Mouse (Mus musculus) kidney, postnatal 4 days (tissue): Measurements from ENCODE around the gene Tshz3.
A peak's percentile ranks its signal among the peaks of the same experiment; 100 is the strongest.

Experiments
- DNase-seq, 2 experiments: peaks; one replicate each; pipeline ENCODE4 v3.0.0; 2021; ENCODE audit warnings: mixed read lengths in 2 of 2

Gene Tshz3

DNA sequence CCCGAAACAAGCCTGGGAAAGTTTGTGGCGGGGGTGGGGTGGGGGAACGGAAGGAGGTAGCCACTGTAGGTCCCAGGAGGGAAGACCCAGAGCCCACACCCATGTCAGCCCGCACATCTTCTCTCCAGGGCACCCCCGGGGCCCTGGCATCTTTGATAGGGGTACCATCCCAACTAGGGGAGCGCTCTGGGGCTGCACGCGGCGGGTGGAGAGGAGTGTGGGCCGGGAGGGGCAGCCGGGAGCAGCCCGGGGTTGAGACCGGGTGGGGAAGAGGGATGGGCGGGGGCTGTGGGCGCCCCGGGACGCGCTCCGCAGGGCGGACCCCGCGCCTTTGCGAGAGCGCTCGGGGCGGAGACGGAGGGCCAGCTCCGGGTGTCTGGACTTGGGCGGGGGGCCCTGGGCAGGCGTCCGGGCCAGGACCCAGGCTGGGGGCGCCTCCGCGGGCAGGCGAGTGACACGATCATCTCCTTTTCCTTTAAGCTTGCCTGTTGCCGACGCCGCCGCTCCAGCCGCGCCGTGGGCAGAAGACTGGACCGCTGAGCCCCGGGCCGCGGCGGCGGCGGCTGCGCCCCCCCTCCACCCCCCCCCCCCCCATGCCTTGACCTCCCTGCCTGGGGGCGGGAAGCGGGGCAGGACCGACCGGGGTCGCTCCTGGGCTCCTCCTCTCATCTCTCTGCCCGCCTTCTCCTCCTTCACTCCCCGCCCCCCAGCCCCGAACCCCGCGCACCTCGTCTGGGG, 631 bp upstream of the Tshz3 start:
- peak; percentile 69 to 82 for DNase-seq

DNA sequence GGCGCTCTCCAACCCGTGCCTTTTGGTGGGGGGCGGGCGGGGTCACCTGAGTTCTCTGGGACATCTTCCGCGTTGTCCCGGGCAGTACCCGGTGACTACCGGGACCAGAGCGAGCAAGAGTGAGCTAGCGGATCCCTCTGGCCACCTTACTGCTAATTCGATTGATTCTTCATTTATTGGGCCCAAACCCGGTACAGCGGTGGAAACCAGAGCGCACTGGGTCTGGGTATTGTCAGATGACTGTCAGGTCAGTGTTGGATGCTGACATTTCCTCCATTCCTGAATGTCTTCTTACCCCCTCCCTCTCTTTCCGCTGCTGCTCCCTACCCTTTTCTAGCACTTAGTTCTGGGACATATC, 650 bp downstream of the Tshz3 start:
- no peak for DNase-seq

DNA sequence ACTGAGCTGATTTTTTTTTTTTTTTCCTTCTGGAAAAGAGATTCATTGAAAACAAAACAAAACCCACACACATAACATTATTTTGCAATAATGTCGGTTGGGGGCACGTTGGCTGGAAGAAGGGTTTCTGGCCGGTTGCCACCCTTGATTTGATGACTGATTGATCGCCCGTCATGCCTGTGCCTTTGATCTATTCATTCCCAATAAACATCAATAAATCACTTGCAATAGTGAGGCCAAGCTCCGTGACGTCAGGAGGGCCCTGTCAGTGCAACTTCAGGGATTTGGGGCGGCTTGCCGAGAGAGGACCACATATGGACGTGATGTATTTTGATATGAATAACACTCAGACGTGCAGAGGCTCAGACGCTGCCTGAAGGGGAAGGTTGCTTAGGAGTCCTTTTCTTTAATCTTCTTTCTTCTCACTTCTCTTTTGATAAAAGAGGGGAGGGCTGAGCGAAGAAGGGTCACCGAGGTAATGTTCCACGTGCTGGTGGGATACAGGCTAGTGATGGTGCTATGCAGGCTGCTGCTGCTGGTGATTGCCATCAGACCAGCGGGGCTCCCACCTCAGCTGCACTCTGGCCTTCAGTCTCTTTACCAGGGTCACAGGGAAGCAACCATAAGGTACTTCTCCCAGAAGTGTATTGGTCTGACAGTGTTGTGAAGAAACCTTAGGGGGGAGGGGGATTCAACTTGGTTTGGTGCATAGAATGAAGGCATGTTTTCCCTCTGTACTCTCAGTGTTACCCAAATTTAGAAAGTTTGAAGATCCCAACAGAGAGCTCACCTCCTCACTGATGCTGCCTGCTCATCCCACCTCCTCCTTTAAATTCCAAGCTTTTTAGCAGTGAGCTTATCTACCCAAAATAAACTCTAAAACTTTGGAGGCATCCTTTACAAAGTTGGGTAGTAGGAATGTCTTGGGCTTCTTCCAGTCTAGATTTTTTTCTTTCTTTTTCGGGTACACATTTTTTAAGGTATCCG, 1.4 kb downstream of the Tshz3 start:
- no peak for DNase-seq

DNA sequence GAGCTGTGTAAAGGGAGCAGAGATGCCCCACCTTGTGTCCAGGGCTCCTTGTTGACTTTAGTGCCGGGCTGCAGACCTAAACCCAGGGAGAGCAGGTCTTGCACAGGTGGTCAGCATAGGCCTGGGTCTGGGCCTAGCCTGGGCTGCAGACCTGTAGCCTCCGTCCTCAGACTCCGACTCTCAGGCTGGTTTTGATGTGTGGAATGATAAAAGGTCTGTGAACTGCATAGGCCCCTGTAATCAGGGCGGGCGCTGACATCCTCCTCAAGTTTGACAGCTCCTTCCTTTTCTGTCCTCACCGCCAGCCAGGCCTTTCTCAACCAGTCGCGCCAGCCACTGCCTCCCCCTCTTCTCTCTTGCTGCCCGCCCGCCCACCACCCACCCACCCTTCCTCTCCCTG, 8.7 kb downstream of the Tshz3 start:
- peak; percentile 31 to 43 for DNase-seq

- DNase-seq: peak in 1 of 2 experiments; percentile 56
Observed at GRCm38 (mm10) chr7:36707266-36707665, 9.3 kb downstream of the Tshz3 start.

DNA sequence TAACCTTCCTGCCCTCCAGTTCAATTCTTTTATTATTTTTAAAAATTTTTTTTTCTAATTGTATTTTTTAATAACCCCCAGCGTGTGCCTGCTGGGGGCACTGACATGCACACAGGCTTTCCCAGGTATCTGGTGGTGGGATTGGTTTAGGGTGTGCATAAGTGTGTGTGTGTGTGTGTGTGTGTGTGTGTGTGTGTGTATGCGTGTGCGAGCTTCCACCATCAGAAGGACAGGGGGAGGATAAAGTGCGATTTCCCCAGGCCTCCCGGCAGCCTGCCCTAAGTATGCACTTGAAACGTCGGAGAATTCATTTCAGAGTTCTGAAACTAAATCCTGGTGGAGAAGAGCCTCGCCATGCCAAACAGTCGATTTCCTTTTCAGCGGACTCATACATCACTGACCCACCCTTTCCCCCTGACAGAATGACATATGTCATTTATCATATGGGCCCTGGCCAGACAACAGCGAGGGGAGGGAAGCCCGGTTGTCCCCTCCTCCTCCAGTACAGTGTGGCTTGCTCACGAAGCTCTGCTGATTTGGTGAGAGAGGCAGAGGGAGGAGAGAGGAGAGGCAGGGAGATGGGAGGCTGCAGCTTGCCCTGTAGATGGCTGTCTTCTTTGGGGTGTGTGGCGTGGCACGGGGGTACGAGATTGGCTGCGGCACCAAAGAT, 9.9 kb downstream of the Tshz3 start:
- peak; percentile 30 to 40 for DNase-seq

DNA sequence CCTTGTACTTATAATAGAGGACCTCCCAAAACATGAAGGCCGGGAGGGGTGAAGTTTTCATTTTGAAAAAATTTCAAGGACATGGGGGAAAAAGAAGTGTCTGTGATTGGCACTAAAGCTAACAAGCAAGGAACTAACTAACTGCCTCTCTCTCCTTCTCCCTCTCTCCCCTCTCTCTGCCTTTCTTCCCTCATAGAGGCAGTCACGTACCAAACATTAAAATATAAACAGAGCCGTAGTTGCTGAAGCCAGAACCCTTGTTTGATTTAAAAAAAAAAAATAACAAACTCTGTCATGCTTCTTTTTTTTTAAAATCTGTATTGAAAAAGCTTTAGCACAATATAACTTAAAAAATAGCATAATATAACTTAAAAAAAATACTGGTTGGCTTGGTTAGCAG, 10.9 kb downstream of the Tshz3 start:
- DNase-seq: no peak

DNA sequence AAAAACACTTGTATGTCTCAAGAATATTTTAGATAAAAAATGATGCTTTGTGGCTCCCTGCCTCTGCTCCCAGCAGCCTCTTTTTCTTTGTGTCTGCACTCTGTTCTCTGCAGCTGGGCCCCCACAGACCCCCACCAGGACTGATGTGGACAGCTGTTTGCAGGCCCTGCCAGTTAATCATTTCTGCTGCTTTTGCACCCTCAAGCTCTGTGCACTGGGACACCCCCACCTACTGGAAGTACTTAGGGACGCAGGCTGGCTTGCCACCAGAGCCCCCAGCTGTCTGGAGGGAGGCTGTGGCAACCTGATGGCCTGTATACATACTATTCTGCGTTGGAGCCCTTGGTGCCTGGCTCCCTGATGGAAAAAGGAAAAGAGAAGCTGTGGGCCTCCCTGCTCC, 11.3 kb downstream of the Tshz3 start:
- DNase-seq: peak; percentile 74 to 80

- DNase-seq: no peak
Observed at GRCm38 (mm10) chr7:36709974-36710373, 12.1 kb downstream of the Tshz3 start.

- no peak for DNase-seq
Observed at GRCm38 (mm10) chr7:36710387-36710786, 12.5 kb downstream of the Tshz3 start.

GRCm38 (mm10) chr7:36711766-36712165, 13.8 kb downstream of the Tshz3 start:
- peak; percentile 43 to 60 for DNase-seq

- no peak for DNase-seq
Observed at GRCm38 (mm10) chr7:36714323-36714722, 16.4 kb downstream of the Tshz3 start.

DNA sequence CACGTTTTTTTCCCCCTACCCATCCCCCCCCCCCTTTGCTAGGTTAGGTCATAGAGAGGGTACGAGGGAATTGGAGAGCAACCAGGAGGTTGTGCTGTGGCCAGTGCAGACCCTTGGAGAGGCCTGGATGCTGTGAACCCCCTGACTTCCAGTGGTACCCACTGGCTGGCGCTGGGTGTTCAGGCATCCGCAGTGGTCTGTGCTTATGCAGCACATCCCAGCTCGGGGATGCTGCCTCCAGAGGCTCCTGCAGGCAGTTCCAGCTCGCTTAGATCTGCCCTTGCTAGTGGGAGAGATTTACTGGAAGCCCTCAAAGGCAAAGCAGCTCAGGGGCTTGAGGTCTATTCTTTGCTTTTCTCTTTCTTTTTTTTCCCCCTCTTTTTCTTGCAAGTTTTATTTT, 19.3 kb downstream of the Tshz3 start:
- peak; percentile 32 to 44 for DNase-seq

GRCm38 (mm10) chr7:36720830-36721229, 22.9 kb downstream of the Tshz3 start:
- peak; percentile 65 to 68 for DNase-seq

- DNase-seq: no peak
Observed at GRCm38 (mm10) chr7:36736303-36737050, 38.6 kb downstream of the Tshz3 start.

- DNase-seq: no peak
Observed at GRCm38 (mm10) chr7:36751480-36751879, 53.6 kb downstream of the Tshz3 start.

- no peak for DNase-seq
Observed at GRCm38 (mm10) chr7:36767501-36768092, 69.7 kb downstream of the Tshz3 start.

- no peak for DNase-seq
Observed at GRCm38 (mm10) chr7:36773086-36773485, 75.2 kb downstream of the Tshz3 start.

GRCm38 (mm10) chr7:36776956-36777355, 79.0 kb downstream of the Tshz3 start:
- no peak for DNase-seq

- DNase-seq: no peak
Observed at GRCm38 (mm10) chr7:36778456-36778855, 80.5 kb downstream of the Tshz3 start.

DNA sequence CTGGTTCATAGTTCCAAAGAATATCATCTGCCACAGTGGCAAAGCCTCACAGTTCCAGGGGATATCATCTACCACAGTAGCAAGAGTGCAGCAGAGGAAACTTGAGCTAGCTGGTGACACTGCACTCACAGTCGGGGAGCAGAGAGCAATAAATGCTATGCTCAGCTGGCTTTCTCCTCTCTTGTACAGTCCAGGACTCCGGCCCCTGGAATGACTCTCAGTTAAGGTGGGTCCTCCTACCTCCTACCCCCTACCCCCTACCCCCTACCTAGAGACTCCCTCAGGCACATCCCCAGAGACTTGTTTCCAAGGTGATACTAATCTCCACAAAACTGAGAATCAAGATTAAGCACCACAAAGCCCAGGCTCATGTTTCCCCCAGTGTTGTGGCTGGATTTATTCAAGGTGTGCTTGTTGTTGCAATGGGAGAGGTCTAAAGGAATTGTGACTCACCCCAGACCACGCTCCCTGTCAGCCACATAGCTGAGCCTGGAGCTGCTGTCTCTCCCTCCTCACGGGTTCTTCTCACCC, 86.4 kb downstream of the Tshz3 start:
- DNase-seq: no peak
